Comparison of ENCODE assay signal across 24 mouse cellular contexts in the genomic region with DNA sequence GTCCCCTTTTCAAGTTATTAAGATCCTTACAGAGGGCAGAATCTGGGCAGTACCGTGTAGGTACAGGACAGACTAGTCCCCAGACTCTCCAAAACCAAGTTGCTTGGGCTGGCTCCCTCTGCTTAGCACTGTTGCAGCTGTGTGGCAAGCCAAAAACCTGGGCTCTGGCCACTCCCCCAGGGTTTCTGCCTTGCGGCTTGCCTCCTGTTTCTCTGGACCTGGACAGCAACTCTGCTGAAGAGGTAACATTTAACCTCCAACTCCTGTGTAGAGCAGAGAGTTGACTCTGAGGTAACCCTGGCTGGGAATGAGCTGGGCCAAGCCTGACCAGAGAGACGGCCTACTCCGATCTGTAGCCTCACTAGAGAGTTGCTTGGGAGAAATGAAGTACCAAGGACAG. TPM values are rescaled to one million over a fixed set of nuclear protein-coding genes. Genes with fewer than 3 reads are reported as not detected.
DNase-seq lines count a peak whose midpoint lies in the region; ATAC-seq and TF ChIP-seq lines count a peak whose summit lies in the region.
"Had no signal": no experiment of that assay in that cellular context is flagged by ENCODE, and none has a peak within 500 bp of the region (broad histone marks: within the 10 kb centered on the region; RNA-seq: fewer than 3 reads in every experiment).

No protein-coding gene starts in this region.

- H3K4me2 ChIP-seq in kidney, embryonic 15.5 days: no peak overlapping the region
- no peak overlapping the region for H3K4me2 ChIP-seq in neural tube, embryonic 11.5 days (ENCODE audit: low read depth)
- H3K4me2 ChIP-seq: embryonic facial prominence, embryonic 13.5 days; forebrain, embryonic 12.5 days; heart, embryonic 12.5 days; hindbrain, embryonic 15.5 days had no signal

- H3K9me3 ChIP-seq in kidney, embryonic 15.5 days (replicated peaks): no peaks in the 10 kb centered on the region
- no peaks in the 10 kb centered on the region for H3K9me3 ChIP-seq in neural tube, embryonic 11.5 days (ENCODE audit: control insufficient read depth, low read length)
- H3K9me3 ChIP-seq: embryonic facial prominence, embryonic 13.5 days; forebrain, embryonic 12.5 days; G1E; heart, embryonic 12.5 days; hindbrain, embryonic 15.5 days had no signal

- peaks cover 2% of the 10 kb centered on the region; the same call in 1 of the 2 replicates for H3K36me3 ChIP-seq in kidney, adult 2 months (ENCODE audit: control insufficient read depth, insufficient read depth, low read length)
- H3K36me3 ChIP-seq in kidney, embryonic 15.5 days: peaks cover 45% of the 10 kb centered on the region
- H3K36me3 ChIP-seq in neural tube, embryonic 11.5 days (ENCODE audit: control insufficient read depth, insufficient read depth, low read length): peaks cover 11% of the 10 kb centered on the region

- no peak overlapping the region for H3K27ac ChIP-seq in kidney, adult 2 months (ENCODE audit: insufficient read depth, low read depth, low read length)
- no peak overlapping the region for H3K27ac ChIP-seq in kidney, embryonic 15.5 days
- H3K27ac ChIP-seq in neural tube, embryonic 11.5 days (ENCODE audit: low read depth, low read length): no peak overlapping the region
- H3K27ac ChIP-seq: embryonic facial prominence, embryonic 13.5 days; forebrain, embryonic 12.5 days; heart, adult 2 months; hindbrain, embryonic 15.5 days had no signal

- H3K9ac ChIP-seq in kidney, embryonic 15.5 days: no peak overlapping the region
- H3K9ac ChIP-seq in neural tube, embryonic 11.5 days (ENCODE audit: low read length): no peak overlapping the region
- H3K9ac ChIP-seq: embryonic facial prominence, embryonic 13.5 days; forebrain, embryonic 12.5 days; heart, embryonic 12.5 days; hindbrain, embryonic 15.5 days had no signal

- no peak for TF ChIP-seq CTCF in kidney, adult 2 months (conservative IDR thresholded peaks at IDR 0.05; ENCODE audit: insufficient read depth, insufficient read length, low read depth, low read length)

- no peak for TF ChIP-seq POLR2A in kidney, adult 2 months (IDR thresholded peaks at IDR 0.05; ENCODE audit: low read depth, low read length)

- H3K4me3 ChIP-seq in kidney, adult 2 months (ENCODE audit: insufficient read depth, low read depth, low read length): no peak overlapping the region
- no peak overlapping the region for H3K4me3 ChIP-seq in kidney, embryonic 15.5 days (replicated peaks)
- H3K4me3 ChIP-seq in neural tube, embryonic 11.5 days (ENCODE audit: low read depth, low read length): no peak overlapping the region
- H3K4me3 ChIP-seq: embryonic facial prominence, embryonic 13.5 days; forebrain, embryonic 12.5 days; heart, adult 2 months; heart, embryonic 12.5 days; hindbrain, embryonic 15.5 days had no signal

- peaks cover 3% of the 10 kb centered on the region; the same call in 1 of the 2 replicates for H3K4me1 ChIP-seq in kidney, adult 2 months (ENCODE audit: control insufficient read depth, insufficient read depth, low read length)
- H3K4me1 ChIP-seq in kidney, embryonic 15.5 days: peaks cover 26% of the 10 kb centered on the region
- peaks cover 10% of the 10 kb centered on the region for H3K4me1 ChIP-seq in neural tube, embryonic 11.5 days (ENCODE audit: control insufficient read depth, insufficient read depth, low read length)

- WGBS in kidney, adult 2 months: 50% methylated on average over 4 of the region's 4 CpGs
- 65% methylated on average over 4 of the region's 4 CpGs for WGBS in kidney, embryonic 15.5 days
- WGBS in neural tube, embryonic 11.5 days: 78% methylated on average over 4 of the region's 4 CpGs

- H3K27me3 ChIP-seq in kidney, adult 2 months (replicated peaks; ENCODE audit: control insufficient read depth, insufficient read depth, low read length): no peaks in the 10 kb centered on the region
- peaks cover 23% of the 10 kb centered on the region for H3K27me3 ChIP-seq in kidney, embryonic 15.5 days
- H3K27me3 ChIP-seq in neural tube, embryonic 11.5 days (ENCODE audit: control insufficient read depth, insufficient read depth, low read length): no peaks in the 10 kb centered on the region

- ATAC-seq in kidney, embryonic 15.5 days (replicated peaks; ENCODE audit: low FRiP score): no peak
- no peak for ATAC-seq in neural tube, embryonic 11.5 days (ENCODE audit: insufficient read depth, low FRiP score, low TSS enrichment)
- ATAC-seq: forebrain, embryonic 16.5 days had no signal

- peak; percentile 77 for DNase-seq in kidney, adult 2 months
- DNase-seq in neural tube, embryonic 11.5 days (ENCODE audit: low spot score): peak; percentile 9
- DNase-seq in neural tube, embryonic 10.5 days (ENCODE audit: extremely low spot score, low spot score): no peak
- DNase-seq in kidney, postnatal 10 days: peak; percentile 39
- DNase-seq in left cerebral cortex, postnatal 14 days (ENCODE audit: low spot score in 2 of 2): no peak
- DNase-seq in Muller cell, postnatal 12 days (ENCODE audit: inconsistent ontology term): no peak
- DNase-seq: adrenal gland, postnatal 14 days; cerebellum, adult 11-12 months; cerebellum, adult 9-10 months; gastrocnemius, postnatal 14 days; heart, adult 2 months had no signal

- intact Hi-C loops in left cerebral cortex, postnatal 14 days (cut with DNase I): no loop called here

RNA-seq across cellular contexts. Expression of gene Gbx1, which starts 24.2 kb away (rescaled TPM):
- 0.05 and 0.11 TPM in 2 replicates for polyA plus RNA-seq in kidney, adult 2 months (2012; rRNA removed)
- 0.04 and 0.10 TPM in 2 replicates for polyA plus RNA-seq in kidney, embryonic 15.5 days (2015; fragmentation: Nextera tagmentation; extraction: Ambion mirVana)
- 0.92 and 1.3 TPM in 2 replicates for polyA plus RNA-seq in neural tube, embryonic 11.5 days (2014; fragmentation: Nextera tagmentation; extraction: Ambion mirVana)
- total RNA-seq in left cerebral cortex, postnatal 14 days (2021): under 1 TPM in 1 of 2 experiments, not detected in 1; 0.40 TPM
- total RNA-seq: adrenal gland, adult 18-20 months; adrenal gland, postnatal 14 days; G1E; gastrocnemius, adult 18-20 months; gastrocnemius, postnatal 14 days; heart, adult 2 months; heart, postnatal 25 days had no signal
- polyA plus RNA-seq: gonadal fat pad, adult 2 months; heart, embryonic 12.5 days; heart, embryonic 16.5 days had no signal

RNA-seq across cellular contexts. Expression of gene Asb10, which starts 38.0 kb away (rescaled TPM):
- 0.38 and 1.6 TPM in 2 replicates for polyA plus RNA-seq in kidney, adult 2 months (2012; rRNA removed)
- 0.61 and 0.67 TPM in 2 replicates for polyA plus RNA-seq in kidney, embryonic 15.5 days (2015; fragmentation: Nextera tagmentation; extraction: Ambion mirVana)
- 0.38 TPM in 1 of 2 replicates, not detected in the other for polyA plus RNA-seq in neural tube, embryonic 11.5 days (2014; fragmentation: Nextera tagmentation; extraction: Ambion mirVana)
- total RNA-seq in left cerebral cortex, postnatal 14 days (2021): under 1 TPM; 0.15 to 0.30 TPM
- total RNA-seq: G1E had no signal
- polyA plus RNA-seq: G1E had no signal

RNA-seq across cellular contexts. Expression of gene Agap3, which starts 50.8 kb away (rescaled TPM):
- 59.4 and 62.3 TPM in 2 replicates for polyA plus RNA-seq in kidney, adult 2 months (2012; rRNA removed)
- 18.8 and 21.0 TPM in 2 replicates for polyA plus RNA-seq in kidney, embryonic 15.5 days (2015; fragmentation: Nextera tagmentation; extraction: Ambion mirVana)
- polyA plus RNA-seq in neural tube, embryonic 11.5 days (2014; fragmentation: Nextera tagmentation; extraction: Ambion mirVana): 61.0 and 72.0 TPM in 2 replicates
- 100 to 1,000 TPM; 464 to 465 TPM for total RNA-seq in left cerebral cortex, postnatal 14 days (2021)

RNA-seq across cellular contexts. Expression of gene 4931409K22Rik, which starts 53.8 kb away (rescaled TPM):
- 0.10 and 0.14 TPM in 2 replicates for polyA plus RNA-seq in kidney, adult 2 months (2012; rRNA removed)
- 0.23 TPM in 2 replicates for polyA plus RNA-seq in kidney, embryonic 15.5 days (2015; fragmentation: Nextera tagmentation; extraction: Ambion mirVana)
- not detected in 2 replicates for polyA plus RNA-seq in neural tube, embryonic 11.5 days (2014; fragmentation: Nextera tagmentation; extraction: Ambion mirVana)
- under 1 TPM in 1 of 2 experiments, not detected in 1; 0.13 TPM for total RNA-seq in left cerebral cortex, postnatal 14 days (2021)
- total RNA-seq: adrenal gland, adult 18-20 months; adrenal gland, postnatal 14 days; G1E; gastrocnemius, adult 18-20 months; gastrocnemius, postnatal 14 days; heart, adult 2 months; heart, postnatal 25 days had no signal
- polyA plus RNA-seq: G1E; heart, embryonic 12.5 days; heart, embryonic 16.5 days; hindbrain, embryonic 11.5 days had no signal

RNA-seq across cellular contexts. Expression of gene Tmub1, which starts 55.1 kb away (rescaled TPM):
- polyA plus RNA-seq in kidney, adult 2 months (2012; rRNA removed): 60.0 and 68.9 TPM in 2 replicates
- polyA plus RNA-seq in kidney, embryonic 15.5 days (2015; fragmentation: Nextera tagmentation; extraction: Ambion mirVana): 25.2 and 26.5 TPM in 2 replicates
- polyA plus RNA-seq in neural tube, embryonic 11.5 days (2014; fragmentation: Nextera tagmentation; extraction: Ambion mirVana): 31.5 and 33.1 TPM in 2 replicates
- total RNA-seq in left cerebral cortex, postnatal 14 days (2021): 10 to 100 TPM; 30.4 to 31.2 TPM

Comparison
In these comparisons a context has a peak if more than half of its experiments do, and no peak if none do; other contexts are left out.
1. DNase-seq: peak in kidney, adult 2 months (single experiment), neural tube, embryonic 11.5 days (single experiment) and kidney, postnatal 10 days (single experiment); none in neural tube, embryonic 10.5 days (single experiment), left cerebral cortex, postnatal 14 days (0 of 2) and Muller cell, postnatal 12 days (single experiment).